Mouse (Mus musculus) retina, adult 2 months (tissue): Measurements from ENCODE around the gene Xrcc6.

ENCODE experiments used
- DNase-seq: peaks from one replicate; pipeline ENCODE4 v3.0.0-alpha.2; 2012; ENCODE audit warnings: low read depth, low spot score

The Xrcc6 gene

GRCm38 (mm10) chr15:82085606-82086005 is 98.0 kb downstream of the Xrcc6 start:
- no peak for DNase-seq

DNA sequence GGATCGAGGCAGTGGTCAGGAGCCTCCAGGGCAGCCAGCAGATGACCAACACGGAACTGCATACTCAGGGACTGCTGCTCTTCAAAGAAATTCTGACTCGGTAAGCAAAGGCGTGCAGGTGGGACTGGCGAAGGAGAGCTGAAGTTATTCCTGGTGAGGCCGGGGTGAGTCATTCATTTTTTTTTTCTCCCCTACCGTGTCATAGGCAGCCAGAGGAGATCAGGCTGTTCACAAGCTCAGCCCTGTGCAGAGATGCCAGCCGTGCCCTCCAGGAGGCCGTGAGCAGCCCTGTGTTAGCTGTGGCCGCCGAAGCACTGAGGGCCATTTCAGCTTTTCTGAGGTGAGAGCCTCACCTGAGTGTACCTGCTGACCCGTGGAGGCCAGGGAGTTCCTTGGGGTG is 98.5 kb downstream of the Xrcc6 start:
- DNase-seq: no peak

- DNase-seq: no peak
Measured at GRCm38 (mm10) chr15:82087266-82087665, 99.6 kb downstream of the Xrcc6 start.
